8 mouse cellular contexts compared by ENCODE assay signal in genomic region chr1:13425601-13426327, GRCm38 (mm10).
DNase-seq lines count a peak whose midpoint lies in the region; TF ChIP-seq lines count a peak whose summit lies in the region.

No protein-coding gene starts in this region.

- TF ChIP-seq EP300 in CH12.LX (IDR thresholded peaks at IDR 0.05; ENCODE audit: low read length): peak; percentile 33; the same call in 1 of the 2 replicates

- H3K27me3 ChIP-seq in heart, embryonic 10.5 days (ENCODE audit: insufficient read depth, poor library complexity, severe bottlenecking): no peaks in the 10 kb centered on the region
- no peaks in the 10 kb centered on the region for H3K27me3 ChIP-seq in CH12.LX (replicated peaks)
- no peaks in the 10 kb centered on the region for H3K27me3 ChIP-seq in hindbrain, embryonic 10.5 days (ENCODE audit: insufficient read depth, poor library complexity, severe bottlenecking)

- WGBS in heart, embryonic 10.5 days: 27% methylated on average over 9 of the region's 9 CpGs
- 30% methylated on average over 9 of the region's 9 CpGs for WGBS in hindbrain, embryonic 10.5 days
- 49% methylated on average over 5 of the region's 9 CpGs for WGBS in macrophage (ENCODE audit: missing documents)

- TF ChIP-seq POLR2A in CH12.LX (IDR thresholded peaks at IDR 0.05; ENCODE audit: low read depth, low read length): no peak

- dilution Hi-C loops in CH12.LX (cut with MboI; ENCODE audit: extremely low pct_ligation_motif_present, extremely low pct_unique_long_range_greater_than_20kb, low sequenced_read_pairs): no loop called here

- intact Hi-C loops in heart, postnatal 10 days (cut with DNase I): loop anchor here (2.0 kb wide), 1 partner anchor 53 kb away; no protein-coding TSS in a partner anchor

- no peak for TF ChIP-seq CTCF in CH12.LX (conservative IDR thresholded peaks at IDR 0.05 in 1 of 2, IDR thresholded peaks at IDR 0.05 in 1 of 2; ENCODE audit: low read depth in 2 of 2, low read length in 2 of 2)

- H3K9ac ChIP-seq in CH12.LX (ENCODE audit: insufficient read depth, low read depth): no peak overlapping the region

- H3K4me1 ChIP-seq in heart, embryonic 10.5 days: peaks cover 8% of the 10 kb centered on the region
- H3K4me1 ChIP-seq in CH12.LX (ENCODE audit: control insufficient read depth in 1 of 2, insufficient read depth in 2 of 2): peaks cover 10 to 38% of the 10 kb centered on the region in 2 experiments
- peaks cover 8% of the 10 kb centered on the region; the same call in 1 of the 2 replicates for H3K4me1 ChIP-seq in hindbrain, embryonic 10.5 days (replicated peaks)

- H3K4me3 ChIP-seq in heart, embryonic 10.5 days: peak overlapping the region; percentile 61
- H3K4me3 ChIP-seq in CH12.LX (replicated peaks in 1 of 3; ENCODE audit: low read depth in 2 of 3, low read length in 2 of 3, poor library complexity in 1 of 3) (peak overlapping the region in 2 of 3 experiments; percentile 23 to 63), macrophage (ENCODE audit: inconsistent target) (peak overlapping the region; percentile 47)
- peak overlapping the region; percentile 50 for H3K4me3 ChIP-seq in hindbrain, embryonic 10.5 days

- no peaks in the 10 kb centered on the region for H3K79me2 ChIP-seq in CH12.LX (replicated peaks; ENCODE audit: control insufficient read depth, extremely low read depth, insufficient read depth, poor library complexity, severe bottlenecking)
- H3K79me2 ChIP-seq in macrophage (ENCODE audit: inconsistent target): no peaks in the 10 kb centered on the region

- H3K4me2 ChIP-seq in CH12.LX (ENCODE audit: insufficient read depth, low read depth, poor library complexity, severe bottlenecking): peak overlapping the region; percentile 69

- DNase-seq in heart, embryonic 10.5 days (ENCODE audit: low spot score): no peak
- no peak for DNase-seq in heart, postnatal 10 days
- no peak for DNase-seq in CH12.LX (ENCODE audit: extremely low read depth)
- DNase-seq in hindbrain, embryonic 10.5 days (ENCODE audit: low spot score): no peak
- DNase-seq in spleen, adult 12 weeks (ENCODE audit: low spot score): no peak
- no peak for DNase-seq in layer of hippocampus, adult 9-11 months
- DNase-seq in kidney, adult 18-20 months: no peak

- no peaks in the 10 kb centered on the region for H3K9me3 ChIP-seq in heart, embryonic 10.5 days
- H3K9me3 ChIP-seq in CH12.LX (replicated peaks; ENCODE audit: low read length): no peaks in the 10 kb centered on the region
- no peaks in the 10 kb centered on the region for H3K9me3 ChIP-seq in hindbrain, embryonic 10.5 days

- no peaks in the 10 kb centered on the region for H3K36me3 ChIP-seq in heart, embryonic 10.5 days
- H3K36me3 ChIP-seq in CH12.LX (replicated peaks in 1 of 2; ENCODE audit: control insufficient read depth in 1 of 2, insufficient read depth in 1 of 2, low read length in 1 of 2): no peaks in the 10 kb centered on the region
- H3K36me3 ChIP-seq in hindbrain, embryonic 10.5 days: no peaks in the 10 kb centered on the region
- H3K36me3 ChIP-seq in macrophage (ENCODE audit: inconsistent target): no peaks in the 10 kb centered on the region

- TF ChIP-seq RAD21 in CH12.LX (IDR thresholded peaks at IDR 0.05; ENCODE audit: low read depth, low read length): no peak

- in situ Hi-C loops in CH12.LX (cut with MboI; ENCODE audit: low pct_ligation_motif_present, low pct_unique_long_range_greater_than_20kb, low sequenced_read_pairs): no loop called here

- peak overlapping the region; percentile 77; the same call in 1 of the 2 replicates for H3K27ac ChIP-seq in heart, embryonic 10.5 days
- H3K27ac ChIP-seq in CH12.LX (ENCODE audit: insufficient read depth, low read depth): no peak overlapping the region
- peak overlapping the region; percentile 80; the same call in 1 of the 2 replicates for H3K27ac ChIP-seq in hindbrain, embryonic 10.5 days
- H3K27ac ChIP-seq in macrophage: peak overlapping the region; percentile 81

TF ChIP-seq in CH12.LX, 34 proteins besides CTCF, POLR2A, EP300 and RAD21:
- no peak for TF ChIP-seq ZKSCAN1 (IDR thresholded peaks at IDR 0.05; ENCODE audit: borderline replicate concordance, low read depth, low read length)
- 0 out of 2 replicates have a peak, but pooled peaks have one; percentile 34 for TF ChIP-seq CHD1 (IDR thresholded peaks at IDR 0.05; ENCODE audit: low read depth, low read length)
- no peak for TF ChIP-seq ZNF384 (IDR thresholded peaks at IDR 0.05; ENCODE audit: low read depth, low read length)
- TF ChIP-seq MAZ (IDR thresholded peaks at IDR 0.05; ENCODE audit: low read depth, low read length): 0 out of 2 replicates have a peak, but pooled peaks have one; percentile 32
TF ChIP-seq in CH12.LX: peak in this region for 2.
